ENCODE assay signal across 8 mouse cellular contexts in the genomic region with DNA sequence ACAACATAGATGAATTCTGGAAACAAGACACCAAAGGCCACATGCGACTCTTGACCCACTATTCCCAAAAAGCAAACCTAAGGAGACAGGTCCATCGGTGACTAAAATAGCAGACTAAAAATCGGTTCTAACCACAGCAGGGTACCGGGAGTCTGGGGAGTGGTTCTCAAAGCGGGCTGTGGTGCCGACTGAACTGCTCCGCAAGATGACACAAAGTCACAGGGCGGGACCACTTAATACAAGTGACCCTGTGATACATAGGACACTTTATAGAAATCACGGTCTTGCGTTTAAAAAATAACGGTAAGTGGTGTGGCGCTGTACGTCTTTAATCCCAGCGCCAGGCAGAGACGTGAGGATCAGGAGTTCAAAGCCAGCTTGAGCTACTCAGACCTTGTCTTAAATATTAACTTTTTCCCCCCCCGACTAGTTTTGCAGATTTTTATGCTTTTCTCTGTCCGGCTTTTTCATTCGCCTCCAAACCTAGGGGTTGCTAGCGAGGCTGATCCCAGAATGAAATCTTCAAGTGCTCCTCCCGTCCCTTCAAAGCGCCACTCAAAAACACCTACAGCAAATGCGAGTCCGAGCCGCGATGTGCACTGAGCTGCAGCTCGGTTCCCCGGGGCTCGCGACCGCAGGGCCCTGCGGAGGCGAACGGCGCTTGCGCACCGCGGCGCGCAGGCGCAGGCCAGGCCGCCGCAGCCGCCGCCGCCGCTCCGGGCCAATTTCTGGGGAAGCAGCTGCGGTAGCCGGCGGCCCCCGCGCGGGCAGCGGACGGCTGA. TPM values are rescaled to one million over a fixed set of nuclear protein-coding genes. Genes with fewer than 3 reads are reported as not detected.
DNase-seq lines count a peak whose midpoint lies in the region; ATAC-seq and TF ChIP-seq lines count a peak whose summit lies in the region.

No protein-coding gene starts in this region.

- DNase-seq in adrenal gland, postnatal 14 days: peak; percentile 90
- DNase-seq in adrenal gland, adult 2 months: no peak
- no peak for DNase-seq in thymus, adult 2 months
- no peak for DNase-seq in thymus, postnatal 36 days
- peak; percentile 92 for DNase-seq in kidney, postnatal 14 days
- DNase-seq in thymus, postnatal 14 days: peak; percentile 89

- peak overlapping the region; percentile 91 for H3K4me2 ChIP-seq in forebrain, embryonic 16.5 days (ENCODE audit: low read length)

- no peak for TF ChIP-seq CTCF in thymus, adult 2 months (IDR thresholded peaks at IDR 0.05; ENCODE audit: borderline replicate concordance, control insufficient read depth, extremely low read depth, insufficient read depth, low read length, poor library complexity)

- H3K27ac ChIP-seq in thymus, adult 2 months (ENCODE audit: control insufficient read depth, insufficient read depth, low read length): peak overlapping the region; percentile 77
- H3K27ac ChIP-seq in forebrain, embryonic 16.5 days (ENCODE audit: low read length): peak overlapping the region; percentile 92

- H3K27me3 ChIP-seq in thymus, adult 2 months (ENCODE audit: control insufficient read depth, insufficient read depth, low read length): no peaks in the 10 kb centered on the region
- H3K27me3 ChIP-seq in forebrain, embryonic 16.5 days (replicated peaks; ENCODE audit: control insufficient read depth, insufficient read depth, low read length): no peaks in the 10 kb centered on the region
- H3K27me3 ChIP-seq in megakaryocyte, embryonic 14.5 days (replicated peaks): no peaks in the 10 kb centered on the region

- peaks cover 46% of the 10 kb centered on the region for H3K4me1 ChIP-seq in thymus, adult 2 months (replicated peaks; ENCODE audit: control insufficient read depth, insufficient read depth, low read length)
- H3K4me1 ChIP-seq in forebrain, embryonic 16.5 days (replicated peaks; ENCODE audit: control insufficient read depth, insufficient read depth, low read length): peaks cover 27% of the 10 kb centered on the region
- H3K4me1 ChIP-seq in megakaryocyte, embryonic 14.5 days: peaks cover 63% of the 10 kb centered on the region

- H3K36me3 ChIP-seq in thymus, adult 2 months (ENCODE audit: control insufficient read depth, insufficient read depth, low read length): peaks cover 12% of the 10 kb centered on the region
- 0 out of 2 replicates have a peak, but pooled peaks cover 7% of the 10 kb centered on the region for H3K36me3 ChIP-seq in forebrain, embryonic 16.5 days (ENCODE audit: control insufficient read depth, insufficient read depth)
- H3K36me3 ChIP-seq in megakaryocyte, embryonic 14.5 days (replicated peaks; ENCODE audit: low read length): peaks cover 42% of the 10 kb centered on the region

- ATAC-seq in forebrain, embryonic 16.5 days: peak; percentile 93

- H3K9ac ChIP-seq in forebrain, embryonic 16.5 days (replicated peaks; ENCODE audit: low read depth, low read length): peak overlapping the region; percentile 85

- no peaks in the 10 kb centered on the region for H3K9me3 ChIP-seq in forebrain, embryonic 16.5 days (ENCODE audit: control insufficient read depth, low read length)
- no peaks in the 10 kb centered on the region for H3K9me3 ChIP-seq in megakaryocyte, embryonic 14.5 days

- TF ChIP-seq POLR2A in thymus, adult 2 months (IDR thresholded peaks at IDR 0.05; ENCODE audit: control insufficient read depth, extremely low read depth, insufficient read depth, low read length, poor library complexity): peak; percentile 69; the same call in 1 of the 2 replicates

- H3K4me3 ChIP-seq in thymus, adult 2 months (ENCODE audit: control insufficient read depth, insufficient read depth, low read length): peak overlapping the region; percentile 58
- peak overlapping the region; percentile 78 for H3K4me3 ChIP-seq in forebrain, embryonic 16.5 days (replicated peaks; ENCODE audit: low read length)
- H3K4me3 ChIP-seq in megakaryocyte, embryonic 14.5 days (replicated peaks): peak overlapping the region; percentile 94

- WGBS in thymus, adult 2 months: under 1% methylated on average over 55 of the region's 55 CpGs
- WGBS in forebrain, embryonic 16.5 days: under 1% methylated on average over 55 of the region's 55 CpGs

RNA-seq across cellular contexts. Expression of a gene that starts 0.5 kb away (rescaled TPM):
- total RNA-seq in adrenal gland, postnatal 14 days (2021): 101 and 109 TPM in 2 replicates
- total RNA-seq in adrenal gland, adult 2 months (2021): 10 to 100 TPM; 82.7 to 96.5 TPM
- polyA plus RNA-seq in adrenal gland, adult 2 months (2012; rRNA removed): 86.7 and 89.4 TPM in 2 replicates
- polyA plus RNA-seq in thymus, adult 2 months (2012; rRNA removed): 166 and 177 TPM in 2 replicates
- 66.6 and 75.9 TPM in 2 replicates for polyA plus RNA-seq in forebrain, embryonic 16.5 days (2015; fragmentation: Nextera tagmentation; extraction: Ambion mirVana)
- 27.0 and 63.9 TPM in 2 replicates for polyA plus RNA-seq in megakaryocyte, embryonic 14.5 days (2012; ENCODE audit: insufficient read depth, low replicate concordance)

RNA-seq across cellular contexts. Expression of a gene that starts 17.0 kb away (rescaled TPM):
- 25.6 and 30.1 TPM in 2 replicates for total RNA-seq in adrenal gland, postnatal 14 days (2021)
- 10 to 100 TPM; 38.7 to 39.3 TPM for total RNA-seq in adrenal gland, adult 2 months (2021)
- 22.8 and 24.1 TPM in 2 replicates for polyA plus RNA-seq in adrenal gland, adult 2 months (2012; rRNA removed)
- polyA plus RNA-seq in thymus, adult 2 months (2012; rRNA removed): 149 and 176 TPM in 2 replicates
- 179 and 183 TPM in 2 replicates for polyA plus RNA-seq in forebrain, embryonic 16.5 days (2015; fragmentation: Nextera tagmentation; extraction: Ambion mirVana)
- polyA plus RNA-seq in megakaryocyte, embryonic 14.5 days (2012; ENCODE audit: insufficient read depth, low replicate concordance): 24.5 and 29.2 TPM in 2 replicates

RNA-seq across cellular contexts. Expression of a gene that starts 17.0 kb away (rescaled TPM):
- not detected in 2 replicates for total RNA-seq in adrenal gland, postnatal 14 days (2021)
- total RNA-seq in adrenal gland, adult 2 months (2021): under 1 TPM in 1 of 2 experiments, not detected in 1; 0.09 TPM
- polyA plus RNA-seq in adrenal gland, adult 2 months (2012; rRNA removed): not detected in 2 replicates
- 0.90 and 1.1 TPM in 2 replicates for polyA plus RNA-seq in thymus, adult 2 months (2012; rRNA removed)
- polyA plus RNA-seq in forebrain, embryonic 16.5 days (2015; fragmentation: Nextera tagmentation; extraction: Ambion mirVana): 0.24 and 0.39 TPM in 2 replicates
- not detected in 2 replicates for polyA plus RNA-seq in megakaryocyte, embryonic 14.5 days (2012; ENCODE audit: insufficient read depth, low replicate concordance)

RNA-seq across cellular contexts. Expression of a gene that starts 47.0 kb away (rescaled TPM):
- 11.9 and 13.3 TPM in 2 replicates for total RNA-seq in adrenal gland, postnatal 14 days (2021)
- total RNA-seq in adrenal gland, adult 2 months (2021): 10 to 100 TPM; 10.7 to 12.5 TPM
- polyA plus RNA-seq in adrenal gland, adult 2 months (2012; rRNA removed): 41.3 and 46.2 TPM in 2 replicates
- polyA plus RNA-seq in thymus, adult 2 months (2012; rRNA removed): 109 and 112 TPM in 2 replicates
- polyA plus RNA-seq in forebrain, embryonic 16.5 days (2015; fragmentation: Nextera tagmentation; extraction: Ambion mirVana): 19.3 and 19.4 TPM in 2 replicates
- 17.5 and 54.6 TPM in 2 replicates for polyA plus RNA-seq in megakaryocyte, embryonic 14.5 days (2012; ENCODE audit: insufficient read depth, low replicate concordance)

RNA-seq across cellular contexts. Expression of a gene that starts 54.5 kb away (rescaled TPM):
- total RNA-seq in adrenal gland, postnatal 14 days (2021): not detected in 2 replicates
- not detected for total RNA-seq in adrenal gland, adult 2 months (2021)
- polyA plus RNA-seq in adrenal gland, adult 2 months (2012; rRNA removed): not detected in 2 replicates
- 0.22 and 0.34 TPM in 2 replicates for polyA plus RNA-seq in thymus, adult 2 months (2012; rRNA removed)
- polyA plus RNA-seq in forebrain, embryonic 16.5 days (2015; fragmentation: Nextera tagmentation; extraction: Ambion mirVana): not detected in 2 replicates
- polyA plus RNA-seq in megakaryocyte, embryonic 14.5 days (2012; ENCODE audit: insufficient read depth, low replicate concordance): not detected in 2 replicates

Comparison
In these comparisons a context has a peak if more than half of its experiments do, and no peak if none do; other contexts are left out.
1. DNase-seq: peak in adrenal gland, postnatal 14 days (single experiment), kidney, postnatal 14 days (single experiment) and thymus, postnatal 14 days (single experiment); none in adrenal gland, adult 2 months (single experiment), thymus, adult 2 months (single experiment) and thymus, postnatal 36 days (0 of 2).
2. Peak in every context shown above with its lines, with median percentiles within 50 percentile points of each other: H3K4me3 ChIP-seq.